Mouse (Mus musculus) yolk sac, embryonic 10.5 days (tissue): ENCODE measurements around the gene Lpcat1.

Source experiments
- DNase-seq: peaks from one replicate; pipeline ENCODE4 v3.0.0-alpha.2; 2017; ENCODE audit warnings: low spot score

Lpcat1 gene

DNA sequence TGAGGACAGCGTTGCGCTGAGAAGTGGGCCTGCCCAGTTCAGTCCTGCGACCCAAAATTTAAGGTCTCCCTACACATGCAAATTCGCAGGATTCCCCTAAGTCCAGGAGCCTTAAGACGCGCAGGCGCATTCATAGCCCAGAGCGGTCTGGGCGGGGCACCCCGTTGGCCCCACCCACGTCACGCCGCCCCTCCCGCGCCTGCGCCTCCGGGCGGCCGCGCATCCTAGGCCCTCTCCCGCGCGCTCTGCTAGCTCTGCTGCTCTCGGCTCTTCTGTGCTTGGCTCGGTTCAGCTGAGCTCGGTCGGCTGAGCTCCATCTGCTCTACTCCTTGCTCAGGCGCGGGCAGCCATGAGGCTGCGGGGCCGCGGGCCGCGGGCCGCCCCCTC lies at the start of gene Lpcat1:
TSS of gene Lpcat1 (plus strand) at position 164 of the 387 bp plus-strand sequence.
- DNase-seq, result peak; percentile 83

DNA sequence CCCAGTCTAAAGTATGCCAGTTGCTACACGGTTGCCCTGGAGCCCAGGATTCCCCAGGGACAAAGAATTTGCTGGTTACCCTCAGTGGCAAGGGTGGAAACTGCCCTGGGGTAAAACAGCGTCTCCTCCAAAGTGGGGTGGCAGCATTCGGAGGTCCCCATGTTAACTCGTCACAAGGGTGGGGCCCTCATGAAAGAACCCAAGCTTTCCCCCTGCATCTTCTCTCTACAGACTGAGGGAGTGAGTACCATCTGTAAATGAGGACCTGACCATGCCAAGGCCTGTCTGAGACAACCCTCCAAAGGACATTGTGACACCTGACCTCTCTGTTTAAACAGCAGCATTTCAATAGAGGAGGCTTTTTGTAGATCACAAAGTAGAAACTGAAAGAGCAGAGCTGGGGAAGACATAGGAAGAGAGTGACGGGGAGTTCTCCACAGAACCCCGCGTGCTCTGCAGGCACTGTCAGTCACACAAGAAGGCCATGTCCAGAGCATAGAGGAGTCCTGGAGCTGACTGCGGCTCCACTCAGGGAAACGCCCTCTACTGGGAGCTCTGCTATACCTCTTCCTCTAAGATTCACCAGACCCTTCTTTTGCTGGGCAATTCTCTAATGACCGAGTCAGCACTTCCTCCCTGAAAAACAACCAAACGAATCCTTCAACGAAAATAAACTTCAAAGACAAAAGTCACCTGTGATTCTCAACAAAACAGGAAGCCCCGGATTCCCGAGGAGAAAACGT lies 49.3 kb upstream of the Lpcat1 start:
- DNase-seq, result no peak

DNA sequence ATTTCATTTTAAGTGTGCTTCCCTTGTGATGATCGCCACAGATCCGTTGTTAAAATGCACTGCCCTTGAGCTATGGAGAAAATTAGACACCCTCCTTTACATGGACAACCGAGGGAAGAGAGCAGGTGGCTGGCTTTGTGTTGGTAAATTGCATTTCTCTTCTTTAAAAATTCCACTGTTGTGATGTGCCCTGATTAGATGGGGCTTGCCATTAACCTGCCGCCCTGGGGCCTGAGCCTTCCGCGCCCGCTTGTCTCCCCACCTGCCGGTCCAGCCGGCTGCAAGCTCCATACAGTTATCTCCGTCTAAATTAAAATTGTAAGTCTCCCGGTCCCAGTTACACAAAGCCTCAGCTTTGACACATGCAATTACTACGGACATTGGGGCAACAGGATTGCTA lies 48.7 kb upstream of the Lpcat1 start:
- no peak for DNase-seq

DNA sequence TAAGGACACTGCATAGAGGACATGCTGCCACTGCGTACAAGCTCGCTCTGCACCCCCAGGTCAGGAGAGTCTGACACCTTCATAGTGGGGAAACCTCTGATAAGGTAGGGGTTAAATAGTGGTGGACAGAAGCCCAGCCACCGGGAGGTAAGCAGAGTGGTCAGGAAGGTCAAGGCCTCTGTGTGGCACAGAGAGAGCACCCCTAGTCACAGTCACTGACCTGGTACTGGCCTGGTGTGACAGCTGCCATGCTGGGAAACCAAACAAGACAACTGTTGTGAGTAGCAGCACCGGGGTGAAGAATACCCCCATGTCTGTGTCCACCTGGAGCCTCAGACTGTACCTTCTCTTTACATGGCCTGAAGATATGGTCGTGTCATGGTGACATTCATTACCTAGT lies 47.8 kb upstream of the Lpcat1 start:
- no peak for DNase-seq

DNA sequence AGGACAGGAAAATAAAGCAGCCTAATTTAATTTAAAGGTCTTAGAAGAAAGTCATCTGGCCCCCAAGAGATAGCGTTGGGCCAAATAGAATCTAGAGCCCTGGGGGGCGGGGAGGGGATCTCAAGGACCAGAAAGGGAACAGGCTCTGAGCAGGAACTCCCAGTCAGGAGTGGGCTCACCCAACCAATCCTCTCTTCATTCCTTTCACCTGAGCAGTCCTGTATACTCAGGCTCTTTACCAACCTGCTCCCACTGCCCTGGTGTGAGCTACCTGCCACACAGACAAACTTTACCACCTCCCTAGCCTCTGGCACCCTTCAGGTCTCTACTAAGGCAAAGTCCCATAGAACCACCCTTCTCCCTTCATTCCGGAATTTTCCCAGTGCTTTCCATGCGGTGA lies 44.0 kb upstream of the Lpcat1 start:
- DNase-seq, result no peak

DNA sequence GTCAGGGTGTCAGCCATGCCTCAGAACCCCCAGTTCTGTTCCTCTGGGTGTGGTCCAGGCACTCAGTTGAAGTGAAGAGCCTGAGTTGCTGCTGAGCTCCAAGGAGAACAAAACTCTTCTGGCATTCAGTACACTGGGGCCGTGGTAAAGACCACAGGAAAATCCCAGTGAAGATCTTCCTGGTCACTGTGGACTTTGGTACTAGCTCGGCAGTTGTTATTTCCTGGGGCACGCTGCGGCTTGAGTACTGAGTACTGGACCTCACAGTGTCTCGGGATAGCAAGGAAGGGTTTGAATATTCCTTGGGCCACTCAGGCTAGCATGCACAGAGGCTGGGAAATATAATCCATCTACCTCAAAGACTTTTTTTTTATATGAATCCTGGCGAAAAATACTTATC lies 42.0 kb upstream of the Lpcat1 start:
- DNase-seq, result no peak

DNA sequence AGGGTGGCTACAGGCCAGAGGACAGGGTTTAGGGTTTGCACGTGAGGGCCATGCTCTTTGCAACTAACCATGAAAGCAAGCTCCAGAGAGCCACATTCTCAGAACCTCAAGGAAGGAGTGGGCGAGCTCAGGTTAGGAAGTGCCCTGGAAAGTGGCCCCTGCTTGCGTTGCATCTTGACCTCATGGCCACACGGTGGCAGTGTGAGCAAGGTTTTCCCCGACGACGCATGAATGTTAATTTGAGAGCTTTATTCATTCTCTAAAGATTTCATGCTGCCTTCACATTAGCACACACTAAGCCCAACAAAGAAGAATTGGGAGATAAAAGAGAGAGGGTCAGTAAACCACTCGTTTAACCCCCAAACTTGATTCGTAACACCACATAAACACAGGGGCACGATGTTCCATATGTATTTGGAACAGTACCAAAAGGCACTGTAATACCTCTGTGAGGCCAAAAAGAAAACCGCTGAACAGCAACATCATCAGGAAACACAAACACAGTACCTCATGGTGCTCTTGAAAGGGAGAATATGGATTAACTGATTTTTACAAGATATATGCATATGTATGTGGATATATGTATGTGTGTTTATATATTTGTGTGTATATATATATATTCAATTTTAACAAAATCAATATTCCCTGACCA lies 41.0 kb upstream of the Lpcat1 start:
- peak; percentile 39 for DNase-seq

DNA sequence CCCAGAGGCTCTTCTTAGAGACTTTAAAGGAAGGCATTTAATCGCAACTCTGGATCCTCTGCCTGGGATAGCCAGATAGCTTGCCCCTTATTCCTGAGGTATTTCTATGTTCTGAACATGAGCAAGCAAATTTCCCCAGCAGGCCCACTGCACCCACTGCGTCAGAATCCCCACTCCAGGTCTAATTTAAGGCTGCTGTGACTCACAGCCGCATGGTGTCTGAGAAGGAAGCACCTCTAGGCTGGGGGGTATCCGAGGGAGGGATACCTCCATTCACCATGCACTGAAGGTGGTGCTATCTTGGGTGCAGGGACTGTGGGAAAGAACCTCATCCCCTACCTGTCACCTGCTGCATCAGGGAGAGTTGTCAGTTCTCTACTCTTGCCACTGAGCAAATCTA lies 40.4 kb upstream of the Lpcat1 start:
- no peak for DNase-seq

DNA sequence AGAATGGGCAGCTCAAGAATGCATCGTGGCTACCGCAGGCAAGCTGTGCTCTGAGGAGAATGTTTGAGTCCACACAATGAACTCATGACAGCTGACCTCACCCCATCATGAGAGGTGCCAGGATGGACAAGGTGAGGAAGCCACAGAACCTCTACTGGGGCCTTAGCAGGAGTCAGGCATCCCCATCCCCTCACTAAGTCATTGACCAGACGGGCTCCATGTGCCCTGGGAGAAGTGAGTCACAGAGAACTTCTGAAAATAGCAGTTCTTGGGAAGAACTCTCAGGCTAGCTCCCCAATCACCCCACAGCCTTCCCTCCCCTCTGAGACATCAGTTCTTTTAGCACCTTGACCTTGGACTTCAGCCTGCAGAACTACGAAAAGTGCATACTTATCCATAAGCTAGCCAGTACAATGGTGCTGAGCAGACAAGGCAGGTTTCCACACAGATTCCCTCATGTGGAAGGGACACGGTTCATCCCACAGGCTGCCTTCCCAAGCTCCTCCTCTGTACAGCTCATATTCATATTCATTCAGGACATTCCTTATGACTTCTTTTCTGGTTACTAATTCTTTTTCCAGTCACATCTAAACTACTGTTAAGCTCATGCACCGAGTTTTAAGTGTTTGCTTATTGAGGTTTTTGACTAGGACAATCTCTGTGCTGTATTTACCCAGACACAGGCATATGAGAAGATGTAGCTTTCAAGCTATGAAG lies 37.2 kb upstream of the Lpcat1 start:
- DNase-seq, result no peak

DNA sequence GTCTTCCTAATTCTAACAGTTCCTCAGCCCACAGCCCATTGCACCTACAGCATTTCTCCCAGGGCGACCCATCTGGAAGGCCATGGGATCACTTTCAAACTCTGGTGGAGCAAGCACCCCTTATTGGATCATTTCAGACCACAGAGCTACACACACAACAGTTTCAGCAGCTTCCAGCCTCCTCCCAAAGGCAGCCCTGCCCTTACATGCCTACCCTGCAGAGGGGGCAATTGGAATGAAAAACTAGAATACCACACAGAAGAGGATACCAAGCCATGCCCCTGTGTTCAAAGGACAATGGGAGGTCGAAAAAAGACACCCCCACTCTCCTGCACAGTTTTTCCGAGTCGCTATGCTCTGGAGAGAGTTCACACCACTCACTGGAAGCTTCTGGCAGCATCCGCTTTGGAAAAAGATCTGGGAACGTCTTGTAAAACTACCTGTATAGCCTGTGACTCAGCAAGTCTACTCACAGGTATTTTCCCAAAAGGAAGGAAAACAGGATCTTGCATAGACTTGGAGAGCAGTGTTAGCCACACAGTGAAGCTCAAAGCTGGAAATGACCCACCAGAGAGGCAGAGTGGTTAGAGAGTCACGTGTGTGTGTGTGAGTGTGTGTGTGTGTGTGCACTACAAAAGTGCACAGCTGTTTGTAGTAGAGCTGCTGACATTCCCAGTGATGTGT lies 34.4 kb upstream of the Lpcat1 start:
- DNase-seq, result no peak

DNA sequence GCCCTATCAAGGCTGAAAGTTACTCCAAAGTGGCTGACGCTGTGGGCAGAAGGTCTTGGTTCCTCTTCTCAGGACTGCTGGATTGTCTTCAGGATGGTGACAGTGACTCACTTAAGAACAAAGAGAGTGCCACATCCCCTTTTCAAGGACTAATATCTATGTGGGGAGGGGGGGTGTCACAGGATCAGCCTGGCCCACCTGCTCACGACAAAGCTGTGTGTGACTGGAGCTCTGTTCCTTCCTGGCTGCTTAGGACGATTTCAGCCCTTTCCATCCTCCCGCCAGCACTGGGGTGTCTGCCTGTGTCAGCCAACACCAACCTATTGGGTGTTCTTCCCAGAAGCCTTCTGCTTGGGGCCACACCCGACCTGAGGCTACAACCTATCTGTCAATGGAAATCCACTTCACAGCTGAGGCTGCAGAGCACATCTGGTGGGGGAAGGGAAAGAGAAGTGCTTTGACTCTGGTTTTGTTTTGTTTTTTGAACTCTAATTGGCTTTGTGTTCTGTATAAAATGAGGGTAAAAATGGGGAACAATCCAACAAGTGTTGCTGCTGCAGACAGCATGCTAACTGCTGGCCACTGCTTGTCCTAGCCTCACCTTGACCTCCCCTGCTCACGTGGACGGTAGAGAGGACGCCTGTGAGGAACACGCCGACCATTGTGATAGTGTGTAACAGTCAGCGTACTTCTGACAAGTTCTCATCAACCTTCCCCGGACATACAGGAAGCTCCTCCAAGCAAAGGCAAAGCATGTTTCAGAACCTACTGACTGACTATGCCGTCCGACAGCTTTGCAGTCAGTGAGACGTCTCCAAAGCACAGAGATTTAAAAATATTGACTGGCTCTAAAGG lies 33.1 kb upstream of the Lpcat1 start:
- DNase-seq, result no peak

DNA sequence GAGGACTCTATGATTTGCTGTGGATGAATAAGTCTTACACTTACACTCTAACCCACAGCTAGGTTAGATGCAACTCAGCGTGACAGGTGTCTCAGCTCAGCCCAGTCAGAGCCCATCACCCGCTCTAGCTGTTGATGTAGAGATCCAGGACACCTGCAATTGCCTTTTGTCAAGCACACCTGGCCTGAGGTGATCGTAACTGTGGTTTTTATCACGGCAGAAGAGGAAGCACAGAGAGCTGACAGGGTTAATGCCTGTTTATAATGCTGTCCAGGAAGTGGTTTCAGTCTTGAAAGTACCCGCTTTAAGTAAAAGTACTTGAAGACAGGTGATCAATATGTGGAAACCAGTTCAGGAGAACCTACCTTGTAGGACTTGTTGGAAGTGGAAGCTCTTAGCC lies 32.3 kb upstream of the Lpcat1 start:
- DNase-seq, result no peak

DNA sequence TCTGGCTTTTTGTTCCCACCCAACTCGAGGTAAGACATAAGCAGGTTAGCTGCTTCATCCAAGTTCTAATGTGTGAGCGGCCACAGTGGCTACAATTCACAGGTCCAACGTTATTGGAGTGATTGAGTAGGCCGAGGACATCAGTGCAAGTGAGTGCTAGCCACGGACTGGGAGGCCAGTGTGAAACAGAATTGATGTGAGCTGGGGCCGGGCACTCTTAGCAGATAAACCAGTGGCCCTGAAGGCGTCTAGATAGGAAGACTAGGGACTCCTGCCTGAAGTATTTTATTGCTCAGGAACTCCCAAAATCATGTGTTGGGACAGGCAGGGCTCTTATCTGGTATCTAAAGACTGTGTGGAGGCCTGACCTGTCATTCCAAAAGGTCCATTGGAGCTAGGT lies 31.3 kb upstream of the Lpcat1 start:
- DNase-seq, result no peak

DNA sequence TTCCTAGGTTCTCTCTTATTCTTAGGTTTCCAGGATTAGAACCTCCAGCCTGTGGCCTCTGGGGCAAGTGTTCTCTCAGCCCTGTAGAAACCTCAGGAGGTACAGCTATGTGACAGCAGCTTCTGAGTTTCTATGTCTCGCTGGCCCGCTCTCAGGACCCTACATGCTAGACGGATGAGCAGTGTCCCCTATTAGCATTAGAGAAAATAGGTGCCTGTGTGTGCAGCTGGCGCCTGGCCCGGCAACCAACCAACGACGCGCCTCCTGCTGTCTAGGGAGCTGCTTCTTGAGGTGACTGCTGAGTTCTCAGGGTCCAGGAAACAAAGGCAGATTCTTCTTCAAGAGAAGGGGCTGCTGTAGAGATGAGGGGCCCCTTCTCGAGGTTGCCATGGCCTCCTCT lies 27.9 kb upstream of the Lpcat1 start:
- no peak for DNase-seq

DNA sequence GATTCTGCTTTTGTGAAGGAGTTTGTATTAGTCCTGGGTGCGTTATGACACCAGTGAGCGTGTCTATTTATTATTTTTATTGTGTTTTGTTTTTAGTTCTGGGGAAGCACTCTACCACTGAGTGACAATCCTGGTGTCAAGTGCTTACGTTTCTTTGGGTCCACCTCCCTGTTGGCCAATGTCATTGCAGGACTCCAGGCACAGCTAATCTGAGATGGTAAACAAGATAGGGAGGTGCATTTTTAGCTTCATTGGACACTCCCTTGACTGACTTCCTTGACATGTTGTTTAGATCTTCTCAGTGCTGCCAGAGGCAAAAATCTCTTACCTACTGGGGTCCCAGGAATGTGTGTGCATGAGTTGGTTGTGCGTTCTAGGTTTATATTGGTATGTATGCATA lies 26.0 kb upstream of the Lpcat1 start:
- peak; percentile 20 for DNase-seq

DNA sequence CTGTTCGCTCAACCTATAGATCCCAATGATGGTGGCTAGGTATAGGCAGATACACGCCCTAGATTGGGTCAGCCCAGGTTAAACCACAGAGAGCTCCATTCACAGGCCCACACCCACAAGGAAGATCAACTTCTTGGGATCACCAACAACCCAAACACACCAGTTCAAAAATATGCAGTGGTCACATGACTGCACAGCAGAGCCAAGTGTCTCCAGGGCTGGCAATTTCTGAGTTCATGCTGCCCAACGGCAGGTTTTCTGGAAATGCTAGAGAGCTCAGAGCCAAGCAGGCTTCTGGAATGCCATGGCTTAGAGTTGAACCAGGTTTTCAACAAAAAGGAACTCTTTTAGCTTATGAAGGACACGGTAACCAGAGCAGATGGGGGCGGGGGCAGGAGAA lies 25.3 kb upstream of the Lpcat1 start:
- no peak for DNase-seq

DNA sequence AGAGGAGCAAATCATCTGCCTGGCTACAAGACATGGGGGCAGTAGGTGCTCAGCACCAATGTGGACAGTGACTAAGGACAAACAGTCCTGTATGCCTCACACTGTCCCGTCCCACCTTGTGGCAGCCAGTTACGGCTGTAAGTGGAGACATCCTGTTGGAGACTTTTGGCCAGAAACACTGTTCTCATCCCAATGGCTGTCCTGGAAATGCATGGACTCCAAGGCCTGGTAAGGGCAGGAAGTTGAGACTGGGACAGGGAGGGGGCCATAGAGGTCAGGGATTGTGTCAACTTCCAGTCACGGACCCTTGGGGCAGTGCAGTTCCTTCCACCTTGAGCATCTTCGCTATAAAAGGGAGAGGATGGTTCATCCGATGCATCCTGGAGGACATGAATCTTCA lies 24.6 kb upstream of the Lpcat1 start:
- no peak for DNase-seq

DNA sequence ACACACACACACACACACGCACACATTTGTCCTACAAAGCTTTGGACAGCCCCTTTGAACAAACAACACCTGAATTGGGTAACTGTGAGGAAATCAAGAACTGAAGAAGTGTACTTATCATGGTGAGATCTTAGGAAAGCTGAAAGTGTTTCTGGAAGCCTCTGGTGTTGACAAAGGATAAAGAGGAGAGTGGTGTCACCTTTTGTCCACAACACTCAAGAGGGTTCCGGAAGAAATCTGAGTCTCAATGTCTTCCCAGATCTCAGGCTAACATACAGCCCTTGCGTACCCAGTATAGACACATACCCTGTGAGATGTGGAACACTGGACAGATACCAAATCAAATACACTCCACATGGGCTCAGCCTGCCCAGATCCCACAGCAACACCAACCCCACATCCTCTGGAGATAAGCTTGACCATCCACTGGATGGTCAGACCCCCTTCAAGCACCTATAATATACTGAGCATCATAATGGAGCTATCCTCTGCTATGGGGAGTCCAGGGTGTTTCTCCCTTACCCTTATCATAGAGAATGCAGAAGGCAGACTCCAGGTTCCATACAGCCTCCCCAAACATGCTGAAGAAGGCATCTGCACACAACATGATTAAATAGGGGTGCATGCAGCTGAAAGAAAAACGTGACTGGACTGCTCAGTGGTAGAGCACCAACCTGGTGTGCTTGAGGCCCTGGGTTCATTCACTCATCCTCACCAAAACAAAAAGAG lies 23.7 kb upstream of the Lpcat1 start:
- DNase-seq, result no peak

DNA sequence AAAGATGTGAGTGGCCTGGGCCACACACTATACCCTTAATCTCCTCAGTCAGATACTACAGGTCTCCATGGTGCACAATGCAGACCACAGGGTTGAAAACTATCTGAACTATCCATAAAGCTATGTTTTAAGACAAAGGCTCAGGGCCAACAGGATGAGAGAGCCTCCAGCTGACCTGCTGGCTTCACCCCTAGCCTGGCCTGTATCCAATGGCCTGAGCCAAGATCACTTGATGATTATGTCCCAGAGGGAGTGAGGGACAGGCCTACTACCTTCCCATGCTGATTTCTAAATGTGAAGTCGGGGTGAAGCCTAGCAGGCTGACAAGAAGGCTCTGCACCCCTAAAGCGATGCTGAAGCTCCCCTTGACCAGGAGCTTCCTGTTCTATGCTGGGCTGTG lies 21.9 kb upstream of the Lpcat1 start:
- DNase-seq, result no peak

DNA sequence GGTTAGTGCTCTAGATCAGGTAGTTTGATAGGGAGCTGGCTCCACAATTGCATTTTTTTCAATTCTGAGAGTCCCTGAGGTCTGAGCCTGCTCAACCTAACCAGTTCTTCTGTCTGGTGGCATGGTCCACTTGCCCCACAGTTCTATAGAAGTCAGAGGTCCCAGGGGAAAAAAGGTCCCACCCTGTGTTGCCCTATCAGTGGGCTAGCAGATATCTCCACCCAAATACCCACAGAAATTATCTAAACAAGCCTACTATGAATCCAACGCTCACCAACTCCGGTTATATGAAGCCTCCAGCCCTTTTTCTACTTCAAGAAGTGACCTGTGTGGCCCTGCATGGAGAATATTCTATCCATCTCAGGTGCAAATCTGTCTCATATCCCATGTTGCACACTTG lies 20.9 kb upstream of the Lpcat1 start:
- DNase-seq, result no peak

DNA sequence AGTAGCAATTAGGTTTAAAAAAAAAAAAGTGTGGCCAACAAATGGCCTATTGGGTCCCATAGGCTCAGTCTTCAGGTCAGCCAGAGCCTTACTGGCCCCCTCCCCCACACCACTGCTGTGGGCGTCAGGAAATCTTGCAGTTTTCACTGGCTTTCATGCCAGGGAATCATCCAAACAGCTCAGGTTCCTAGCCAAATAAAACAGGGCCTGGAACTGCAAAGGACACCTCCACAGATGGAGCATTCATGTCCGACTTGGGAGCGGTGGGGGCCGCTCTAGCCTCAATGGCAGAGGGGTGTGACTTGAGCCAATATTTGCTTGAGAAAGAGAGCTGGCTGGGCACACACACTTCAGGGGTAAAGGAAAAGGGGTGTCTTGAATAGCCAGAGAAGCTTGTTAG lies 20.5 kb upstream of the Lpcat1 start:
- DNase-seq, result no peak
